Mouse (Mus musculus): ENCODE measurements at regions not wholly inside any gene's neighbourhood (a gene's known extent, or its start where the extent isn't known, plus 50 kb on each side); places are given as distances from the start of the nearest gene placed in this dataset.
A peak's percentile ranks its signal among the peaks of the same experiment; 100 is the strongest.

DNA sequence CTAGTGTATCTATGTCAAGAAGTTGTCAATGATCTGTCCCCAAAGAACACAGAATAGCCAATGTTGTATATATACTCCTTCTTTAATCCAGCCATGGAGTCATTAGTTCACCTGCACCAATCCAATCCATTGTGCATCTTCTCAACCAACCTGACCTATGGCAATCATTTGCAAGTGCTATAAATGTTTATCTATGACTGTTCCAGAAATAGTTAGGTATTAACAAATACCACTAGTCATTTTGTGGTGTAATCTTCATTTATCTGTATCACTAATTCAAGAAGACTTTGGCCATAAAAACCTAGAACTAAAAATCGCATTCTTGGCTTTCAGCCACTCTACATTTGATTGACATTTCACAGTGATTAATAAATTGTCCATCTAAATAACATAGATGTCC, 430.6 kb upstream of the Ubash3b start:
- no peak for DNase-seq

DNA sequence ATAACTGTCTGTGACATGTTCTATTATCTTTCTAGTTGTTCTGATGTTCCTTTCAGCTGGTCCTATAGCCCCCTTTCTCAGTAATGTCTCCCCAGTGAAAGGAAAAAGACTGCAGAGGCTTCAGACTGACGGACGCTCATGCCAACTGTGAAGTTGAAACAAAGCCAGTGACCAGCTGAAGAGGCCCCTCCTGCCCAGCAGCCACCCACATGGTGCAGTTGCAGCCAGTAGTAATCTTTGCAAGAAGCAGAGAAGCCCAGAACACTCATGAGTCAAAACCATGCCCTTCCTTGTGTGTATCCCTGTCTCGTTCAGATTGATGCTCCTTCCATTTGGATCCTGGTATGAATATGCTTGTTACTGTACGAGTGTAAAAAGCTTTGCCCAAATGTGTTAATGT, 428.7 kb upstream of the Ubash3b start:
- no peak for DNase-seq

- DNase-seq = no peak
Observed at GRCm38 (mm10) chr9:41588466-41589425, 427.2 kb upstream of the Ubash3b start.

DNA sequence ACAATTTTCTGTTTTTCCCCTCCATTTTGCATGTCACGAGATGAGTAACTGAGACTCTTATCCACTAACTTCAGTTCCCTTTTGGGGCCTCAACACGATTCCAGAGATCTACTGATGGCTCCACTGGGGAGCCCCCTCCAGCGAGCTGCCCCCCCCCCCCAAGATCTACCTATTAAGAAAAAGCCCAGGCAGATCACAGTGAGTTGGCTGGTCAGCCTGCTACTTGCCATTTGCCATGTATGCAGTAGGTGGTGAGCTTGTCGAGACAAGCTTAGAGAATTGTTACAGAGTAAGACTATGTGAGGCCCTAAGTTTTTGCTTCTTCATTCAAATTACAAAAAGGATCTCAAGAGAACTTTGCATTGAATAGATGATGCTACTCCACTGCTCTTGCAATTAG, 426.3 kb upstream of the Ubash3b start:
- DNase-seq = no peak

DNA sequence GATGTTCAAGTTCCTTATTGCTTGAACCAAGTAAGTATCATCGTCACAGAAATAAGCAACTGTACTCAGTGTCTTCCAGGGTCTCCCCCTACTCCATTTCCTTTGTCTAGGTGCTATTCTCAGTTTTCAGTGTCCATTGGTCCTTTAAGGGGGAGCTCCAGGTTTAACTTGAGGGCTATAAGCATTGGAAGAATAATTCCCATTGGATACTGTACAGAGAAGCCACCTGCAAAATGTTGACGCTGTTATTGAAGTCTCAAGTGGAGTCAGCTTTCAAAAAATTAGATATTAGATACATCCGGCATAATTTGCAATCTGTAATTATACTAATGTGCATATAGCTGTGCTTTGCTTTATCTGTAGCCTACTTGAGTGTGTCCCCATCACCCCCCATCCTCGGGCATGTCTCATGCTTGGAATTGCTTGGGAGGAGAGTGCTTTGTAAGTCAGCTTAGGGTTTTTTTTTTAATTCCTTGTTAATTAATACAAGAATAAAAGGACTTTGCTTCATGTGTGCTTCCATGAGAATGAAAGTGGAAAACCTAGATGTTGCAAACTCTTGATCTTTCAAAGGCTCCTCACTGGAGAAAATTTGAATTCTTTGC, 425.6 kb upstream of the Ubash3b start:
- DNase-seq = no peak

- DNase-seq = no peak
Observed at GRCm38 (mm10) chr9:41586291-41586690, 424.8 kb upstream of the Ubash3b start.

DNA sequence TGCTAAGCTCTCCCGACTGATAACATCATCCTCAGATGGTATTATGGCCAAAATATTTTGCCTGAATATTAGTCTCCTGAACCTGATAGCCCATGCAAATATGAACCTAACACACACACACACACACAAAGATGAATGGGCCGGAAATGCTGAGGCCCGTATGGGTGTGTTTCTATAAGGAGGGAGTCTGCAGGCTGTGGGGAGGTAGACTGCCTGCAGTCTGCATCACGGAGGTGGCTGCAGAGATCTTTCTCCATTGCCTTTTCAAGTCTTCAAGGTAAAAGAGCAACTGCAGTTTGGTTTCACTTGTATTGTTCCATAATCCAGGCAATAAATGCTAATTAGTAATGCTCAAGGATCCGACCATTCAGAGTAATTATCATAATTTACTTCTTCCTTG, 424.3 kb upstream of the Ubash3b start:
- DNase-seq = no peak

DNA sequence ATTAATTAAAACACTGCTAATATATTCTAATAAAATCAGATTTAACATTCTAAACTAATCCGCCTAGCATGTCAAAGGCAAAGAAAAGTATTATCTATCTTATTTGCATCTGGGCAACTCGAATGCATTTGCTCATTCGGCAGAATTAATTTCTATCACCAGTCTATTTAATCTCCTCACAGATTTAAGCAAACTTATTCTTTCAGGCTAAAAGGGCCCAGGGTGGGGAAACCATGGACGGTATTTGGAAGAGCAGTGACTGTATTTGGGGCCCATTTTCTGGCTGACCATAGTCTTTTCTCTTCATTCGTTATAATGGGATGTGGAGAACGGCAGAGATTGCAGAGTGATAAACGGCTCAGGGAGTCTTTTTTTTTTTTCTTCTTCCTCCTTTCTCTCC, 423.5 kb upstream of the Ubash3b start:
- DNase-seq = no peak

- no peak for DNase-seq
Observed at GRCm38 (mm10) chr9:41583711-41584329, 422.3 kb upstream of the Ubash3b start.

DNA sequence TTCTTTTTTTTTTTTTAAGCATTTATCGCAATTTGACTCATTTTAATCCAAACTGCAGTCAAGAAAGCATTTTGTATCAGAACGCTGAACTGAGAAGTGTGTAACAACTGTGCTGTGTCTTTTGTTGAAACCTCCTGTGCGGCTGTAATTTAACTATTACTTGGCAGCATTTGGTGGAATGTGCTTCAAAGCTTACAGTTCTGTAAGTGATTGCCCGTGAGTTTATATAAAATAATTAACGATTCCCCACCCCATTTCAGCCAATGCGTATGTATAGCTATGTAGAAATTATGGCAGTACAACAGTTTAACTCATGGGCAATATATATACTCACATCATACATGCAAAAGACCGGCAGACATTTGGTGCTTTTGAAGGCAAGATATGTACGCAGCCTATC, 421.8 kb upstream of the Ubash3b start:
- DNase-seq = no peak

DNA sequence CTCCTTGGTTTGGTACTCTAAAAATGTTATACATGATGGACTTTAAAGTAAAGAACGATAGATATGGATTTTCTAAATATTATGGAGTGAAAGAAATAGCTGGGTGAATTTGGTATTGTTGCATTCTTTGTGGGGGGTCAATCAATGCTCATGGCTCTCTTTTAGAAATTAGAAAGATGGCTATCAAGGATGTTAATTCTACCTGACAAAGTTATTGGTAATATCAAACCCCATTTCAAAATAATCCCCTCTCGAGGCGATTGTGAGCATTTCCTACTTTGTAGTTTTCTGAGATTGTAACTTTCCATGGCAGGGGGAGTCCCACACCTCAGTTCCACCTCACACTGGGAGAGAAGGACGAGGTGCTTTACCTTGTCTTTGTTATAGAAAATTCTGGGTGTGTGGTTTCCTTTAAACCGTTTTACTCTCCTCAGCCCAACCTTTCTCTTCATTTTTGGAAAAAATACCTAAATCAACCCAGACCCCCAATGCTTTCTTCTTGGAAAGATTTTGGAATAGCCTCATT, 421.3 kb upstream of the Ubash3b start:
- DNase-seq = no peak

GRCm38 (mm10) chr9:41582171-41582570, 420.7 kb upstream of the Ubash3b start:
- DNase-seq = no peak

GRCm38 (mm10) chr9:41581741-41582140, 420.2 kb upstream of the Ubash3b start:
- no peak for DNase-seq

DNA sequence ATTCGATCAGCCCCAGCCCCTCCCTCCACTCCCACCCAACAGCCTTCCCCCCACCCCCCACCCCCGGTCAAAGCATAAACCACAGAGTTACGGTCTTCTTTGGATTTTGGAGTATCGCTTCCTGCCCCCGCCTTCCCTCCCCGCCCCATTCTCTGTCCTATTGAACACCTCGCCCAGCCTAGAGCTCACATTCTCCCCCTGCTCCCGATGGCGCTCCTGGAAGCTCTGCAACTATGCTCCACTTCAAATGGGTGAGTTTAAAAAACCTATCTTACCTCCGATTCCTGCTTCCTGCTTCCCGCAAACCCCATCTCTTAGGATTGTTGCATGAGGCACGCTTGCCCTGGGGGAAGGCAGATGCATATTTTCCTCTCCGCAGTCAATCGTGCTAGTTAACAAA, 419.7 kb upstream of the Ubash3b start:
- peak; percentile 23 to 61 for DNase-seq

DNA sequence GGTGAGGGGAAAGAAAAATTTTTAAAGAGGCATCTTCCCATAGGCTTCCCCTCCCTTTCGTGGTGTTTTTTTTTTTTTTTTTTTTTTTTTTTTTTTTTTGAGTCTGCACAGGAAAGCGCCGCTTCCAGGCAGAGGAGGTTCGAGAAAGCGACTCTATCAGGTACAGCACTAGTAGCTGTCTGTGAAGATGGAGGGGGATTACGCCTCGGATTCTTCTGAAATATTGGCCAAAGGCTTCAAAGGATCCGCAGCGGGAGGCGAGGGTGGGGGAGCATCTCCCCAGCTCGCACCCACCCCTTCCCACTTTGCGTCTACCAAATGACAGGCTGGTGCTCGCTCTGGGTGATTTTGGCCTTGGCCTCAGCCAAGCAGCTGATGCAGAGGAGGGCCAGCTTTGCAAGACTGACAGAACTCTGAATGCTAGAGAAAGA, 419.1 kb upstream of the Ubash3b start:
- DNase-seq = peak; percentile 64 to 76

DNA sequence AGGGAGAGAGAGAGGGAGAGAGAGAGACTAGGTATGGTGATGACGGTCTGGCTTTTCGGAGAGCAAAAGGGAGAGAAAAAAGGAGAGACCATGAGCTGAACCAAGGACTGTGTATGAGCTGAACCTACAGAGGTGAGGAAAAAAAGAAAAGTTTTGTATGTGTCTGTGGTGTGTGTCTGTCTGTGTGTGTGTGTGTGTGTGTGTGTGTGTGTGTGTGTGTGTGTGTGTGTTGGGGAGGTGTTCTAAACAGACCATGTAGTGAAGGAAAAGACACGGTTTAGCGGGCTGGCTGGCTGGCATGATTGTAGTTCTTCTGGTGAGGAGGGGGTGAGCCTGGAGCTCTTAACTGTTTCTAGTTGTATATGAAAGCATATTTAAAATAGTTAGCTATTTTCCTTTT, 418.6 kb upstream of the Ubash3b start:
- peak in 1 of 2 experiments; percentile 15 for DNase-seq

DNA sequence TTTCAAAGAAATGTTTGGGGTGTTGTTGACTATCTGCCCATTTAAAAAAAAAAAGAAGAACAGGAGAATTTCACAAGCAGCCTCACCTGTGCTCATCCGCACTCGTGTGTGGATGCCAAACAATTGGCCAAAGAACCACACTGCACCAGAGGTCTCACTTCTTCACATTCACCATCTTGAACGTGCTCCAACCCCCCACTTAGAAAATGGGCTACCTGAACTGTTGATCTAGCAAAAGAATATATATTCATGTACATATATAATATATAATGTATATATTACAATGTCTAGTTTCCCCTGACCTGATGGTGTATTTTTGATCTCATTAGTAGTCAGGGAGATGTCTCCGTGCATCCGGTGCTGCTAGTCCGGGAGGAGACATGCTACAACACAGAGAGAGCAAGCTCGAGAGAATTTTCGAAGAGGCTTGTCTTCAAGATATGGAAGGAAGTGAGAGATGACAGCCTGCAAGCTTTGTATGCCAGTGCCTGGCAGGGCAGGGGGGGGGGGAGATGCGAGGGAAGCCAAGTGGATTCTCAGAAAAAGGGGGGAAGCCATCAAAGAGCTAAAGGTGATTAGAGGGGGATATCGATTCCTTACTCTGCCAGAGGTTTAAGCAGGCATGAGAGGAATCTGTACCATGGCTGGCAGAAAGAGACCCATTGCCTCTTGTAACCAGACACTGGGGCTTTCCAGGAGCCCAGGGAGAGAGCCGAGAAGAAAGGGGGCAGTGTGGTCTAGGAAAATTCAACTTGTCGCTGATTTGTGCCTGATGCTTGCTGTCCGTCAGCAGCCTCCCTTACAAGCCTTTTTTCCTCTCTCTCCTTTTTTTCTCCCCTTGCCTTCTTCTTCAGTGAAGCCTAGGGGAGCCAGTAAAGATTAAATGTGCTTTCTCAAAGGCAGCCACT, 417.9 kb upstream of the Ubash3b start:
- peak; percentile 53 to 67 for DNase-seq

DNA sequence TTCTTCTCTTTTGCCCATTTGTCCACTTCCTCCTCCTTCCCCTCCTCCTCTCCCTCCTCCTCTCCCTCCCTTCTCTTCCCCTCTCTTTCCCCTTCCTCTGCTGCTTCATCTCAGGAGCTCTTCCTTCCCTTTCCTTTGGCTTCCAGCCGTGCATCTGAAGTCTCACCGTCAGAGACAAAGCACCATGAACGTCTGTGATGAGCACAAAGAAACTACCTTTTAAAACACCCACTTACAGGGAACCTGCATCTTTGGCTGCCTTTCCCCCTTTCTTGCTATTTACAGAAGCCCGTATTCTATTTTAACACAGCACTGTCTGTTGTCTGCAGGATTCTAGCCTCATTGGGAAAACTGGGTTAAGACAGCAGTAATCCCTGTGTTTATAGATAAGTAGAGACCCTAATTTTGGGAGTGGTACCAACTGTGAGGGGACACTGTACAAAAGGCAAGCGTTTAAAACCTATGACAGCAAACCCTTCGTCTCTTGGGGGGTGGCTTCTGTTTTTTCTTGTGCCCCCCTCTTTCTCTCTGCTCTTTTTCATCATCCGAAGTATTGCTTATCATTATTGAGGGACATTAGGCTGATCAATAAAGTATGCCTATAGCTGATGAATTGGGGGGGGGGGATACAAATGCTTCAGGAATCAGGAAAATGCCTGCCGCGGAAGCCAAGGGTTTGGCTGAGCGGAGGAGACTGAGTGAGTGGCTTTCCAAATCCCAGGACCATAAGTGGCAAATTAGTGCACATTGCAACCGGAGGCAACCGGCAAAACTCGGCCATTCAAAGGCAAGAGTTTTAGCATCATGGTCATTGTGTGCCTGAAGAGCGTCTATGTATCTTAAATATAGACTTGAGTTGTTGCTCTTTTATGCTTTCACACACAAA, 417.0 kb upstream of the Ubash3b start:
- no peak for DNase-seq

- DNase-seq = no peak
Observed at GRCm38 (mm10) chr9:41577760-41578159, 416.3 kb upstream of the Ubash3b start.

GRCm38 (mm10) chr9:41575826-41576225, 414.3 kb upstream of the Ubash3b start:
- DNase-seq = no peak

DNA sequence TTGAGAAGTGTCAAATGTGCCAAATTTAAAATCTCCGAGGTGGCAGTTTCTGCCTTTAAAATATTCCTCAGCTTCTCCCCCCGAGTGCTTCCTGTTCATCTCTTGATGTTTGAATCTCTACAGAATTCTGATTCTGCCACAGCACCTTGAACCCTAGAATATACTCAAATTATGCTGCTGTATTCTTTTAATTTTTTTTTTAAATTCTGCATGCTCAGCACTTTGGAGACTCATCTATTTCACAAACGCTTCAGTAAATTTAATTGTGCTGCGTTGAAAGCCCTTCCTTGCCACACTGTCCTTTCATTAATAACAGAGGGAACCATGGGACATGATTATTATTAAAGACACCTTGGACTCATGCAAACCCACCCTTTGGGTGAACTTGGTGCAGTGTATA, 408.8 kb upstream of the Ubash3b start:
- DNase-seq = no peak

All from adrenal gland, postnatal 36 days (tissue).